Mouse (Mus musculus): ENCODE results near the gene L3mbtl3. TPM values are rescaled to one million over a fixed set of nuclear protein-coding genes. Genes with fewer than 3 reads are reported as not detected.
A peak's percentile ranks its signal among the peaks of the same experiment; 100 is the strongest.

Gene L3mbtl3
- total RNA-seq (2012; rRNA removed) (11.8 and 12.7 TPM in 2 replicates), total RNA-seq (2014; rRNA removed) (19.5 and 23.4 TPM in 2 replicates), polyA plus RNA-seq (2012; ENCODE audit: insufficient read length, low read depth) (15.9 and 18.0 TPM in 2 replicates)

- Histone ChIP-seq H3K9ac (ENCODE audit: insufficient read depth, low read depth) (peak within 1 kb of the TSS; percentile 88), H3K4me3 (replicated peaks in 1 of 3; ENCODE audit: low read depth in 2 of 3, low read length in 2 of 3, poor library complexity in 1 of 3) (peak within 1 kb of the TSS; percentile 78 to 96 (median 86)), H3K9me3 (replicated peaks; ENCODE audit: low read length) (no peaks in the 10 kb centered on the region), H3K4me1 (ENCODE audit: control insufficient read depth in 1 of 2, insufficient read depth in 2 of 2) (peaks cover 7 to 23% of the 10 kb centered on the region in 2 experiments; a peak in 3 of 4 replicates), H3K79me2 (replicated peaks; ENCODE audit: control insufficient read depth, extremely low read depth, insufficient read depth, poor library complexity, severe bottlenecking) (peaks cover 26% of the 10 kb centered on the region), H3K27me3 (replicated peaks) (no peaks in the 10 kb centered on the region), H3K36me3 (replicated peaks in 1 of 2; ENCODE audit: control insufficient read depth in 1 of 2, insufficient read depth in 1 of 2, low read length in 1 of 2) (peaks cover 0 to 17% of the 10 kb centered on the region in 2 experiments), H3K27ac (ENCODE audit: insufficient read depth, low read depth) (peak within 1 kb of the TSS; percentile 91), H3K4me2 (ENCODE audit: insufficient read depth, low read depth, poor library complexity, severe bottlenecking) (peak within 1 kb of the TSS; percentile 94)
- dilution Hi-C loops (cut with MboI; ENCODE audit: extremely low pct_ligation_motif_present, extremely low pct_unique_long_range_greater_than_20kb, low sequenced_read_pairs), result no loop called here
- in situ Hi-C loops (cut with MboI; ENCODE audit: low pct_ligation_motif_present, low pct_unique_long_range_greater_than_20kb, low sequenced_read_pairs), result loop anchor here (5.0 kb wide), 1 partner anchor 321 kb away; no protein-coding TSS in a partner anchor
- peak; percentile 86 for DNase-seq (ENCODE audit: extremely low read depth)
- no peak for TF ChIP-seq RCOR1 (conservative IDR thresholded peaks at IDR 0.05; ENCODE audit: low read depth, low read length)
- peak; percentile 62; the same call in 1 of the 2 replicates for TF ChIP-seq TCF12 (IDR thresholded peaks at IDR 0.05; ENCODE audit: low read depth, low read length)
- peak; percentile 49; the same call in 1 of the 2 replicates for TF ChIP-seq NELFE (IDR thresholded peaks at IDR 0.05; ENCODE audit: low read depth, low read length)
- peak; percentile 69 for TF ChIP-seq ZNF384 (IDR thresholded peaks at IDR 0.05; ENCODE audit: low read depth, low read length)
- TF ChIP-seq NRF1 (IDR thresholded peaks at IDR 0.05; ENCODE audit: low read depth, low read length), result peak; percentile 95
- peak; percentile 52 for TF ChIP-seq MAX (IDR thresholded peaks at IDR 0.05; ENCODE audit: low read length)
- TF ChIP-seq TBP (conservative IDR thresholded peaks at IDR 0.05; ENCODE audit: low read depth, low read length), result 0 out of 2 replicates have a peak, but pooled peaks have one; percentile 24
- no peak for TF ChIP-seq KAT2A (IDR thresholded peaks at IDR 0.05; ENCODE audit: insufficient replicate concordance, low read length)
- TF ChIP-seq CHD1 (IDR thresholded peaks at IDR 0.05; ENCODE audit: low read depth, low read length), result 0 out of 2 replicates have a peak, but pooled peaks have one; percentile 26
- TF ChIP-seq MYC (IDR thresholded peaks at IDR 0.05; ENCODE audit: low read depth, low read length), result peak; percentile 60; the same call in 1 of the 2 replicates
- TF ChIP-seq MAZ (IDR thresholded peaks at IDR 0.05; ENCODE audit: low read depth, low read length), result 0 out of 2 replicates have a peak, but pooled peaks have one; percentile 6
- TF ChIP-seq SIN3A (IDR thresholded peaks at IDR 0.05; ENCODE audit: low read length), result 0 out of 2 replicates have a peak, but pooled peaks have one; percentile 27
- no peak for TF ChIP-seq MAFK (IDR thresholded peaks at IDR 0.05; ENCODE audit: insufficient replicate concordance, low read length)
Measured at GRCm38 (mm10) chr10:26375790-26376545, at the start of gene L3mbtl3. Gene L3mbtl3 (minus strand): TSS chr10:26375971.

- dilution Hi-C loops (cut with MboI; ENCODE audit: extremely low pct_ligation_motif_present, extremely low pct_unique_long_range_greater_than_20kb, low sequenced_read_pairs), result no loop called here
- no peak overlapping the region for H3K9ac ChIP-seq (ENCODE audit: insufficient read depth, low read depth)
- H3K4me3 ChIP-seq (replicated peaks in 1 of 3; ENCODE audit: low read depth in 2 of 3, low read length in 2 of 3, poor library complexity in 1 of 3), result no peak overlapping the region
- no peaks in the 10 kb centered on the region for H3K79me2 ChIP-seq (replicated peaks; ENCODE audit: control insufficient read depth, extremely low read depth, insufficient read depth, poor library complexity, severe bottlenecking)
- TF ChIP-seq JUND (conservative IDR thresholded peaks at IDR 0.05; ENCODE audit: low read depth, low read length) (no peak), ZNF384 (IDR thresholded peaks at IDR 0.05; ENCODE audit: low read depth, low read length) (peak; percentile 48; the same call in 1 of the 2 replicates)
- in situ Hi-C loops (cut with MboI; ENCODE audit: low pct_ligation_motif_present, low pct_unique_long_range_greater_than_20kb, low sequenced_read_pairs), result no loop called here
- H3K36me3 ChIP-seq (replicated peaks in 1 of 2; ENCODE audit: control insufficient read depth in 1 of 2, insufficient read depth in 1 of 2, low read length in 1 of 2), result no peaks in the 10 kb centered on the region
- no peak for DNase-seq (ENCODE audit: extremely low read depth)
- H3K4me2 ChIP-seq (ENCODE audit: insufficient read depth, low read depth, poor library complexity, severe bottlenecking), result no peak overlapping the region
- peaks cover 0 to 5% of the 10 kb centered on the region in 2 experiments; a peak in 1 of 4 replicates for H3K4me1 ChIP-seq (ENCODE audit: control insufficient read depth in 1 of 2, insufficient read depth in 2 of 2)
- H3K27me3 ChIP-seq (replicated peaks), result no peaks in the 10 kb centered on the region
- no peaks in the 10 kb centered on the region for H3K9me3 ChIP-seq (replicated peaks; ENCODE audit: low read length)
- no peak overlapping the region for H3K27ac ChIP-seq (ENCODE audit: insufficient read depth, low read depth)
Measured at GRCm38 (mm10) chr10:26421168-26421567, 45.4 kb upstream of the L3mbtl3 start.
